Mouse (Mus musculus): Measurements from ENCODE around the gene Pink1. TPM values are rescaled to one million over a fixed set of nuclear protein-coding genes. Genes with fewer than 3 reads are reported as not detected.

Pink1 gene
- polyA plus RNA-seq, 1 experiment: 48.1 TPM

GRCm38 (mm10) chr4:138353438-138354171 lies 27.5 kb upstream of the Pink1 start:
- Histone ChIP-seq H3K4me1 (ENCODE audit: control insufficient read depth, insufficient read depth, insufficient read length) (no peaks in the 10 kb centered on the region), H3K27me3 (ENCODE audit: control insufficient read depth, insufficient read depth, low read length) (no peaks in the 10 kb centered on the region), H3K27ac (ENCODE audit: insufficient read depth, low read length) (no peak overlapping the region), H3K36me3 (ENCODE audit: control insufficient read depth, insufficient read depth, low read length) (no peaks in the 10 kb centered on the region), H3K4me3 (ENCODE audit: extremely low read depth, insufficient read depth, insufficient read length) (no peak overlapping the region)
- TF ChIP-seq POLR2A (IDR thresholded peaks at IDR 0.05; ENCODE audit: low read depth, low read length) (no peak), CTCF (IDR thresholded peaks at IDR 0.05; ENCODE audit: extremely low read depth, insufficient read depth, insufficient read length, insufficient replicate concordance) (no peak)
- 70% methylated on average over 10 of the region's 10 CpGs for WGBS
- no peak for DNase-seq (ENCODE audit: low read depth in 1 of 2, low spot score in 2 of 2)

GRCm38 (mm10) chr4:138352692-138353091 lies 26.6 kb upstream of the Pink1 start:
- Histone ChIP-seq H3K4me3 (ENCODE audit: extremely low read depth, insufficient read depth, insufficient read length) (no peak overlapping the region), H3K27ac (ENCODE audit: insufficient read depth, low read length) (no peak overlapping the region), H3K4me1 (ENCODE audit: control insufficient read depth, insufficient read depth, insufficient read length) (no peaks in the 10 kb centered on the region), H3K36me3 (ENCODE audit: control insufficient read depth, insufficient read depth, low read length) (no peaks in the 10 kb centered on the region), H3K27me3 (ENCODE audit: control insufficient read depth, insufficient read depth, low read length) (no peaks in the 10 kb centered on the region)
- DNase-seq (ENCODE audit: low read depth in 1 of 2, low spot score in 2 of 2): no peak
- 94% methylated on average over 6 of the region's 6 CpGs for WGBS
- TF ChIP-seq CTCF (IDR thresholded peaks at IDR 0.05; ENCODE audit: extremely low read depth, insufficient read depth, insufficient read length, insufficient replicate concordance): no peak
- no peak for TF ChIP-seq POLR2A (IDR thresholded peaks at IDR 0.05; ENCODE audit: low read depth, low read length)

GRCm38 (mm10) chr4:138351821-138352220 lies 25.7 kb upstream of the Pink1 start:
- H3K4me3 ChIP-seq (ENCODE audit: extremely low read depth, insufficient read depth, insufficient read length): no peak overlapping the region
- H3K36me3 ChIP-seq (ENCODE audit: control insufficient read depth, insufficient read depth, low read length): no peaks in the 10 kb centered on the region
- H3K4me1 ChIP-seq (ENCODE audit: control insufficient read depth, insufficient read depth, insufficient read length): no peaks in the 10 kb centered on the region
- 88% methylated on average over 5 of the region's 5 CpGs for WGBS
- H3K27ac ChIP-seq (ENCODE audit: insufficient read depth, low read length): no peak overlapping the region
- TF ChIP-seq POLR2A (IDR thresholded peaks at IDR 0.05; ENCODE audit: low read depth, low read length) (no peak), CTCF (IDR thresholded peaks at IDR 0.05; ENCODE audit: extremely low read depth, insufficient read depth, insufficient read length, insufficient replicate concordance) (no peak)
- no peak for DNase-seq (ENCODE audit: low read depth in 1 of 2, low spot score in 2 of 2)
- no peaks in the 10 kb centered on the region for H3K27me3 ChIP-seq (ENCODE audit: control insufficient read depth, insufficient read depth, low read length)

- Histone ChIP-seq H3K4me3 (ENCODE audit: extremely low read depth, insufficient read depth, insufficient read length) (no peak overlapping the region), H3K27me3 (ENCODE audit: control insufficient read depth, insufficient read depth, low read length) (no peaks in the 10 kb centered on the region), H3K27ac (ENCODE audit: insufficient read depth, low read length) (no peak overlapping the region), H3K36me3 (ENCODE audit: control insufficient read depth, insufficient read depth, low read length) (no peaks in the 10 kb centered on the region), H3K4me1 (ENCODE audit: control insufficient read depth, insufficient read depth, insufficient read length) (no peaks in the 10 kb centered on the region)
- 81% methylated on average over 7 of the region's 7 CpGs for WGBS
- DNase-seq (ENCODE audit: low read depth in 1 of 2, low spot score in 2 of 2): no peak
- TF ChIP-seq POLR2A (IDR thresholded peaks at IDR 0.05; ENCODE audit: low read depth, low read length) (no peak), CTCF (IDR thresholded peaks at IDR 0.05; ENCODE audit: extremely low read depth, insufficient read depth, insufficient read length, insufficient replicate concordance) (no peak)
These were observed 22.6 kb upstream of the Pink1 start for GRCm38 (mm10) chr4:138348716-138349115.

GRCm38 (mm10) chr4:138347280-138347679 lies 21.2 kb upstream of the Pink1 start:
- no peak for DNase-seq (ENCODE audit: low read depth in 1 of 2, low spot score in 2 of 2)
- 88% methylated on average over 1 of the region's 1 CpGs for WGBS
- Histone ChIP-seq H3K36me3 (ENCODE audit: control insufficient read depth, insufficient read depth, low read length) (no peaks in the 10 kb centered on the region), H3K4me3 (ENCODE audit: extremely low read depth, insufficient read depth, insufficient read length) (no peak overlapping the region), H3K27me3 (ENCODE audit: control insufficient read depth, insufficient read depth, low read length) (no peaks in the 10 kb centered on the region), H3K4me1 (ENCODE audit: control insufficient read depth, insufficient read depth, insufficient read length) (no peaks in the 10 kb centered on the region), H3K27ac (ENCODE audit: insufficient read depth, low read length) (no peak overlapping the region)
- TF ChIP-seq CTCF (IDR thresholded peaks at IDR 0.05; ENCODE audit: extremely low read depth, insufficient read depth, insufficient read length, insufficient replicate concordance) (no peak), POLR2A (IDR thresholded peaks at IDR 0.05; ENCODE audit: low read depth, low read length) (no peak)

GRCm38 (mm10) chr4:138344891-138345545 lies 18.9 kb upstream of the Pink1 start:
- no peak for DNase-seq (ENCODE audit: low read depth in 1 of 2, low spot score in 2 of 2)
- TF ChIP-seq POLR2A (IDR thresholded peaks at IDR 0.05; ENCODE audit: low read depth, low read length) (no peak), CTCF (IDR thresholded peaks at IDR 0.05; ENCODE audit: extremely low read depth, insufficient read depth, insufficient read length, insufficient replicate concordance) (no peak)
- Histone ChIP-seq H3K27me3 (ENCODE audit: control insufficient read depth, insufficient read depth, low read length) (no peaks in the 10 kb centered on the region), H3K4me1 (ENCODE audit: control insufficient read depth, insufficient read depth, insufficient read length) (no peaks in the 10 kb centered on the region), H3K36me3 (ENCODE audit: control insufficient read depth, insufficient read depth, low read length) (no peaks in the 10 kb centered on the region), H3K27ac (ENCODE audit: insufficient read depth, low read length) (no peak overlapping the region), H3K4me3 (ENCODE audit: extremely low read depth, insufficient read depth, insufficient read length) (no peak overlapping the region)
- 69% methylated on average over 9 of the region's 9 CpGs for WGBS

- Histone ChIP-seq H3K36me3 (ENCODE audit: control insufficient read depth, insufficient read depth, low read length) (no peaks in the 10 kb centered on the region), H3K4me1 (ENCODE audit: control insufficient read depth, insufficient read depth, insufficient read length) (no peaks in the 10 kb centered on the region), H3K27me3 (ENCODE audit: control insufficient read depth, insufficient read depth, low read length) (no peaks in the 10 kb centered on the region), H3K27ac (ENCODE audit: insufficient read depth, low read length) (no peak overlapping the region), H3K4me3 (ENCODE audit: extremely low read depth, insufficient read depth, insufficient read length) (no peak overlapping the region)
- 84% methylated on average over 10 of the region's 10 CpGs for WGBS
- TF ChIP-seq POLR2A (IDR thresholded peaks at IDR 0.05; ENCODE audit: low read depth, low read length): no peak
- TF ChIP-seq CTCF (IDR thresholded peaks at IDR 0.05; ENCODE audit: extremely low read depth, insufficient read depth, insufficient read length, insufficient replicate concordance): no peak
- DNase-seq (ENCODE audit: low read depth in 1 of 2, low spot score in 2 of 2): no peak
These were observed 17.3 kb upstream of the Pink1 start for GRCm38 (mm10) chr4:138343341-138343837.
